Mouse (Mus musculus): ENCODE results near the gene Slc9a9.

DNA sequence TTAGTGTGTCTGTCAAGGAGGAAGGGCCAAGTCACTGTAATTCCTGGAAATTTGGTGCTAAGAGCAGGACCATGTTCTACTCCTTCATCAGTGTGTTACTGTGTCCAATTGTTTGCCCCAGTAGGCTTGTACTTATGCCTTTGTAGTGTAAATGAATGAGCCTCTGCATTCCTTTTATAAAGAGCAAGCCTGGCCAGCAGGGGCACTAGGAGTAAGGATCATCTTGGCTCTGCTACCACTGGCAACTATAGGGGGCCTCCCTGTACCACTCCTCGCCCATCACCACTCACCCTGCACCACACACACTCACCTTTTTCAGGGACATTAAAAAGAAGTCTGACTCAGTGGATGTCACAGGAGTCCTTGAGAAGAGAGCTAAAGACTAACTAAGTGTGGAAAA lies 306.5 kb downstream of the Slc9a9 start:
- TF ChIP-seq MYOD1 (IDR thresholded peaks at IDR 0.05; ENCODE audit: control insufficient read depth, insufficient read length, low read depth) (no peak), CEBPB (IDR thresholded peaks at IDR 0.05; ENCODE audit: low read depth) (no peak), MYOG (IDR thresholded peaks at IDR 0.05; ENCODE audit: control insufficient read depth, extremely low read depth, insufficient read length) (no peak), CTCF (IDR thresholded peaks at IDR 0.05; ENCODE audit: control insufficient read depth, insufficient read depth, insufficient read length) (no peak), USF1 (IDR thresholded peaks at IDR 0.05; ENCODE audit: low read depth) (no peak), MAX (IDR thresholded peaks at IDR 0.05) (no peak), FOSL1 (IDR thresholded peaks at IDR 0.05; ENCODE audit: insufficient read depth, low read length, poor library complexity, severe bottlenecking) (no peak)

Measured in C2C12 (cell line).